ENCODE assay signal across 8 mouse cellular contexts in genomic region chr10:25200691-25201090, GRCm38 (mm10).
A peak's percentile ranks its signal among the peaks of the same experiment; 100 is the strongest.
DNase-seq lines count a peak whose midpoint lies in the region; ATAC-seq and TF ChIP-seq lines count a peak whose summit lies in the region.

No protein-coding gene starts in this region.

- WGBS in heart, embryonic 12.5 days, result 84% methylated on average over 7 of the region's 7 CpGs
- WGBS in lung, postnatal 0 days, result 68% methylated on average over 7 of the region's 7 CpGs
- 52% methylated on average over 7 of the region's 7 CpGs for WGBS in lung, adult 2 months
- 65% methylated on average over 7 of the region's 7 CpGs for WGBS in intestine, embryonic 15.5 days
- WGBS in stomach, embryonic 15.5 days, result 69% methylated on average over 7 of the region's 7 CpGs

- no peaks in the 10 kb centered on the region for H3K36me3 ChIP-seq in heart, embryonic 12.5 days
- H3K36me3 ChIP-seq in lung, postnatal 0 days (ENCODE audit: insufficient read depth, low read length), result no peaks in the 10 kb centered on the region
- no peaks in the 10 kb centered on the region for H3K36me3 ChIP-seq in intestine, embryonic 15.5 days
- no peaks in the 10 kb centered on the region for H3K36me3 ChIP-seq in stomach, embryonic 15.5 days

- no peak overlapping the region for H3K4me3 ChIP-seq in heart, embryonic 12.5 days
- H3K4me3 ChIP-seq in lung, postnatal 0 days (ENCODE audit: low read depth, low read length), result peak overlapping the region; percentile 49
- H3K4me3 ChIP-seq in lung, adult 2 months (replicated peaks; ENCODE audit: extremely low read depth, low read depth, low read length), result no peak overlapping the region
- H3K4me3 ChIP-seq in intestine, embryonic 15.5 days (replicated peaks), result peak overlapping the region; percentile 51; the same call in 1 of the 2 replicates
- no peak overlapping the region for H3K4me3 ChIP-seq in stomach, embryonic 15.5 days (replicated peaks)

- no peak for TF ChIP-seq POLR2A in lung, adult 2 months (IDR thresholded peaks at IDR 0.05; ENCODE audit: borderline replicate concordance, extremely low read depth, low read depth, low read length)

- peaks cover 29% of the 10 kb centered on the region for H3K4me1 ChIP-seq in heart, embryonic 12.5 days (replicated peaks)
- no peaks in the 10 kb centered on the region for H3K4me1 ChIP-seq in lung, postnatal 0 days (ENCODE audit: insufficient read depth, low read depth, low read length)
- peaks cover 4% of the 10 kb centered on the region; the same call in 1 of the 2 replicates for H3K4me1 ChIP-seq in lung, adult 2 months (ENCODE audit: control insufficient read depth, insufficient read depth, low read length)
- peaks cover 7% of the 10 kb centered on the region; the same call in 1 of the 2 replicates for H3K4me1 ChIP-seq in intestine, embryonic 15.5 days (replicated peaks)
- H3K4me1 ChIP-seq in stomach, embryonic 15.5 days, result 0 out of 2 replicates have a peak, but pooled peaks cover 6% of the 10 kb centered on the region

- no peak for TF ChIP-seq EP300 in lung, postnatal 0 days (IDR thresholded peaks at IDR 0.05)

- no peak overlapping the region for H3K27ac ChIP-seq in heart, embryonic 12.5 days (ENCODE audit: poor library complexity, severe bottlenecking)
- no peak overlapping the region for H3K27ac ChIP-seq in lung, postnatal 0 days (ENCODE audit: low read length)
- H3K27ac ChIP-seq in intestine, embryonic 15.5 days, result no peak overlapping the region
- H3K27ac ChIP-seq in stomach, embryonic 15.5 days, result no peak overlapping the region

- peak overlapping the region; percentile 86; the same call in 1 of the 2 replicates for H3K4me2 ChIP-seq in heart, embryonic 12.5 days
- H3K4me2 ChIP-seq in lung, postnatal 0 days (replicated peaks; ENCODE audit: low read depth, low read length), result peak overlapping the region; percentile 81
- H3K4me2 ChIP-seq in intestine, embryonic 15.5 days (replicated peaks), result peak overlapping the region; percentile 78
- H3K4me2 ChIP-seq in stomach, embryonic 15.5 days, result peak overlapping the region; percentile 85; the same call in 1 of the 2 replicates

- no peaks in the 10 kb centered on the region for H3K9me3 ChIP-seq in heart, embryonic 12.5 days (replicated peaks)
- no peaks in the 10 kb centered on the region for H3K9me3 ChIP-seq in lung, postnatal 0 days (ENCODE audit: low read length)
- H3K9me3 ChIP-seq in intestine, embryonic 15.5 days, result no peaks in the 10 kb centered on the region
- H3K9me3 ChIP-seq in stomach, embryonic 15.5 days, result no peaks in the 10 kb centered on the region

- H3K27me3 ChIP-seq in heart, embryonic 12.5 days (replicated peaks), result no peaks in the 10 kb centered on the region
- H3K27me3 ChIP-seq in lung, postnatal 0 days (replicated peaks; ENCODE audit: insufficient read depth, low read length), result no peaks in the 10 kb centered on the region
- H3K27me3 ChIP-seq in intestine, embryonic 15.5 days (replicated peaks), result no peaks in the 10 kb centered on the region
- H3K27me3 ChIP-seq in stomach, embryonic 15.5 days (replicated peaks), result no peaks in the 10 kb centered on the region

- no peak for TF ChIP-seq CTCF in lung, postnatal 0 days (IDR thresholded peaks at IDR 0.05)
- no peak for TF ChIP-seq CTCF in lung, adult 2 months (IDR thresholded peaks at IDR 0.05; ENCODE audit: insufficient read depth, low read length)

- no peak for DNase-seq in heart, adult 18-20 months
- no peak for DNase-seq in lung, postnatal 0 days (ENCODE audit: low spot score)
- DNase-seq in lung, adult 2 months, result no peak
- DNase-seq in cerebellum, adult 8-10 months, result no peak
- no peak for DNase-seq in cerebellum, adult 18-20 months

- H3K9ac ChIP-seq in heart, embryonic 12.5 days, result no peak overlapping the region
- no peak overlapping the region; the same call in 1 of the 2 replicates for H3K9ac ChIP-seq in lung, postnatal 0 days (replicated peaks; ENCODE audit: low read depth)
- no peak overlapping the region for H3K9ac ChIP-seq in intestine, embryonic 15.5 days
- H3K9ac ChIP-seq in stomach, embryonic 15.5 days, result no peak overlapping the region

- no peak for ATAC-seq in heart, embryonic 12.5 days (ENCODE audit: insufficient number of reproducible peaks, low FRiP score)
- ATAC-seq in lung, postnatal 0 days, result no peak
- ATAC-seq in intestine, embryonic 15.5 days, result no peak
- ATAC-seq in stomach, embryonic 15.5 days (ENCODE audit: insufficient read depth, low FRiP score, low read depth), result no peak

Comparison
In these comparisons a context has a peak if more than half of its experiments do, and no peak if none do; other contexts are left out.
1. H3K4me3 ChIP-seq: peak in lung, postnatal 0 days (single experiment) and intestine, embryonic 15.5 days (single experiment); none in heart, embryonic 12.5 days (single experiment), lung, adult 2 months (single experiment) and stomach, embryonic 15.5 days (single experiment).
2. Peak in every context shown above with its lines, with median percentiles within 50 percentile points of each other: H3K4me2 ChIP-seq.